Mouse (Mus musculus): ENCODE results near the gene Lin37.

GRCm38 (mm10) chr7:30520396-30520795, 39.2 kb downstream of the Lin37 start:
- TF ChIP-seq CTCF (IDR thresholded peaks at IDR 0.05; ENCODE audit: extremely low read depth, insufficient read depth, low read length) (no peak), POLR2A (IDR thresholded peaks at IDR 0.05; ENCODE audit: extremely low read depth, insufficient read depth, low read length) (no peak)
